Mouse (Mus musculus) gastrocnemius, postnatal 4 days (tissue): ENCODE results near the gene Ccn2. TPM values are rescaled to one million over a fixed set of nuclear protein-coding genes. Genes with fewer than 3 reads are reported as not detected.

Experiments
- DNase-seq, 2 experiments: peaks; one replicate each; pipeline ENCODE4 v3.0.0; 2021 to 2022; ENCODE audit warnings: low spot score in 2 of 2, mixed read lengths in 2 of 2
- total RNA-seq, 2 experiments: library from RNA; stranded (reverse); gene quantifications; 2 replicates each; pipeline ENCODE4 v1.2.3; 2021

Ccn2 gene
- total RNA-seq, 2 experiments from 2014 or later, result 29.5 to 40.8 TPM

GRCm38 (mm10) chr10:24640186-24640875 is 45.1 kb downstream of the Ccn2 start:
- DNase-seq, result no peak

- DNase-seq, result no peak
These were observed 46.3 kb downstream of the Ccn2 start for GRCm38 (mm10) chr10:24641416-24642140.

GRCm38 (mm10) chr10:24642796-24643580 is 47.7 kb downstream of the Ccn2 start:
- no peak for DNase-seq

GRCm38 (mm10) chr10:24645169-24645568 is 49.9 kb downstream of the Ccn2 start:
- no peak for DNase-seq

Other genes with a start within 250 kb of the Ccn2 start
- 1 to 10 TPM; 8.0 to 9.7 TPM for gene Enpp1, start 116.7 kb downstream of the Ccn2 start, total RNA-seq
- 10 to 100 TPM in 1 of 2 experiments, 1 to 10 TPM in 1; 9.8 to 11.0 TPM for gene Enpp3, start 247.4 kb downstream of the Ccn2 start, total RNA-seq